Mouse (Mus musculus): ENCODE results near the gene Polm.

Gene Polm

DNA sequence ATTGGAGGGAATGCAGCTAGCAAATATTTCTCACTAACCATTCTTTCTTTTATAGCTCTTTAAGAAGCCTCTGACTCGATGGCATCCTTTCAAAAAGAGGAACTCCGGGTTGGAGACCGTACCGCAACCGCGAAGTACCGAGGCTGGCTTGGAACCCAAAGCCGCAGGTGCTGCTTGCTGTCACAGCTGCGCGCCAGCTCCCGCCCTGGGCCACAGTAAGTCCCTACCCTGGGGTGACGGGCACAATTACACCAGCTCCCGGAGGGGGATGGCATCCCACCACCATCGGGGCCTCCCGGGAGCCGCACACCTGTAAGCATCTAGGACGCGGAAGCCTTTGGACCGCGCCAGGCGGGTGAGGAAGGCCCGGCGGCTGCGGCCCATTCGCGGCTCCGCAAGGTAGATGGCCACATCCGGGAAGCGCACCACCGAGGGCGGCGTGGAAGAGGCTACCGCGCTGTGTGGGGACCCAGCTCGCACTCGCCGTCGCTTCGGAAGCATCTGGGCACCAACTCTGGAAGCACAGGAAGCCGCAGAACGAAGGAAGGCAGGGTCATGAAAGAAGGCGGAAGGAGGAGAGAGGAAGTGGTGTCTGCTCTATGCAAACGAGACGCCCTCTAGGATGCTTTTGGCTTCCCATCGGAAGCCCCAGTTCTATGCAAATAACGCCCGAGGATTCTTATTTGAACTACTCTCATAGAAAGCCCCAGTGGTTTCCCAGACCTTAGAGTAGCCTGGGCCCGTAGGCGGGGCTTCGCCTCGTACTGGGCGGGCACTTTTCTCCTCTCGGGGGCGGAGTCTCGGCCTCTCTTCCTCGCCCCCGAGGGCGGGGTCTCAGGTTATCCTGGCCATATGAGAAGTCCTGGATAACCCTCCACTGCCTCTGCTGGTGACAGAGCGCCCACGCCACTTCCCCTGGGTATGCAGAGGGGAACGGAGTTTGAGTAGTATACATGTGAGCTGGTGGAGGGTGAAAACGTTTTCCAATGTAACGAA lies at the start of gene Polm:
Polm (minus strand) TSS at position 766 of the 996 bp plus-strand sequence.
- DNase-seq (ENCODE audit: low spot score), result peak; percentile 95

- peak; percentile 69 for DNase-seq (ENCODE audit: low spot score)
Measured at GRCm38 (mm10) chr11:5887250-5887649, 49.4 kb upstream of the Polm start.

GRCm38 (mm10) chr11:5886187-5886586 lies 48.4 kb upstream of the Polm start:
- DNase-seq (ENCODE audit: low spot score), result peak; percentile 82

DNA sequence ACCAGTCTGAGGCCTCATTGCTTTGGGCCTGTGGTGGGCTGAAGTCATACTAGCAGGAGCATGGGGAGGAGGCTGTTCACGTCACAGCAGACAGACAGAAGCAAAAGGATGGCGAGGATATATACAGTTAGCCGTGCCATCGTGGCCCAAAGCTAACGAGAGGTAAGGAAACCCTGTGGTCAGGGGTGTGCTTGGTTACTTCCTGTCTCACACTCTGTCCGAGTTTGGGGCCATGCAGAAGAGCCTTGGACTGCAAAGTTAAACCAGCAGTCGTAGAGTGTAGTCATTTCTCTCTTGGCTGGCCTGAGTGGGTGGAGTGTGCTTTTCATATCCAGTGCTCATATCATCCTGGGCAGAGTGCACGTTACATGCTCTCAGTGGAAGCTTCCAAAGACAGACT lies 44.7 kb upstream of the Polm start:
- DNase-seq (ENCODE audit: low spot score), result no peak

DNA sequence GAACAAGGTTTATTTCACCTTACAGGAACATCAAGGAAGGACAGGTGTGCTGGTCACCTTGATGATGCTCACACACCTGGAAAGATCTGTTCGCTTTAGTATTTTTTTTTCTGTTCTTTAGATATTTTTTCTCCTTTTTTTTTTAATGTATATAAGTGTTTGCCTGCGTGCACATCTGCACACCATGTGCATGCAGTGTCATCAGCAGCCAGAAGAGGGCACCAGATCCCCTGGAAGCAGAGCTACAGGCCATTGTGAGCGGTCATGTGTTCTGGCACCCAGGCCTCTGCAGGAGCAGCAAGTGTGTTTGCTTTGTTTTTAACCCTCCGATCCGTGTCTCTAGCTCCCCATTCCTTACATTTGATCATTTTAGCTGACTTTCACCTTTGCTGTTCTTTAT lies 42.1 kb upstream of the Polm start:
- DNase-seq (ENCODE audit: low spot score), result peak; percentile 88

DNA sequence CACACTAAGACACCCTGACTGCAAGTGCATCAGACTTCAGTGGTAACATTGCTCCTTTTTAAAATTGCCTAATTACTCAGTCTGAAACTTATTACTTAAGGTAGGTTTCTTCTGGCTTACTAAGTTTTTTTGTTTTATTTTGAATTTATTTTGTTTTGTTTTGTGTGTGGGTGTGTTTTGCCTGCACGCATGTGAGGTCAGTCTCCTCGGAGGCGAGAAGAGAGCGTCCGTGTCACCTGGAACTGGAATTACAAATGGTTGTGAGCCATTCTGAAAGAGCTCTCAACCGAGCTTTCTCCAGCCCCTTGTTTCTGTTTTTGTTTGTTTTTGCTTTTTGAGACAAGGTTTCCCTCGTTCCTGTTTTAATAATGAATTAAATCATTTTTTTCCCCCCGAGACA lies 40.8 kb upstream of the Polm start:
- DNase-seq (ENCODE audit: low spot score), result no peak

GRCm38 (mm10) chr11:5877921-5878526 lies 40.2 kb upstream of the Polm start, which contains the start of gene Pold2:
Pold2 (minus strand) TSS chr11:5878292.
- DNase-seq (ENCODE audit: low spot score), result peak; percentile 100

- no peak for DNase-seq (ENCODE audit: low spot score)
Measured at GRCm38 (mm10) chr11:5877421-5877820, 39.6 kb upstream of the Polm start.

DNA sequence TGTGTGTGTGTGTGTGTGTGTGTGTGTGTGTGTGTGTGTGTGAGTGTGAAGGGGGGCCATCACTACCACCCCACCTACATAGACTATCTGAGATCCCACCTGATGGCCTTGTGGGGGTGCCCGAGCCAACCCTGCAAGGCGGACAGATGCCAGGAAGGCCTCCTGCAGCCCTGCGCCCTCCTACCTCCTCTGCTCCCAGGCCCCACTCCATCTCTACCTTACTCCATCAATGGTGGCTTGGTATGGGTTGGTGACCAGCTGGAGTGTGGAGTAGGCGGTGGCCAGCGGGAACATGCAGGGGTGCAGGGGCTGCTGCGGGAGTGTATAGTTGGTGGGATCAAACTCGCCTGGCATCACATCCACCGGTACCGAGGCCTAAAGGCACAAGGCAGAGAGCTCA lies 35.4 kb upstream of the Polm start:
- DNase-seq (ENCODE audit: low spot score), result no peak

- DNase-seq (ENCODE audit: low spot score), result no peak
Measured at GRCm38 (mm10) chr11:5872707-5873106, 34.9 kb upstream of the Polm start.

GRCm38 (mm10) chr11:5870069-5870468 lies 32.3 kb upstream of the Polm start:
- no peak for DNase-seq (ENCODE audit: low spot score)

GRCm38 (mm10) chr11:5869331-5869730 lies 31.5 kb upstream of the Polm start:
- DNase-seq (ENCODE audit: low spot score), result no peak

- no peak for DNase-seq (ENCODE audit: low spot score)
Measured at GRCm38 (mm10) chr11:5868324-5868723, 30.5 kb upstream of the Polm start.

GRCm38 (mm10) chr11:5867196-5867595 lies 29.4 kb upstream of the Polm start:
- DNase-seq (ENCODE audit: low spot score), result no peak

DNA sequence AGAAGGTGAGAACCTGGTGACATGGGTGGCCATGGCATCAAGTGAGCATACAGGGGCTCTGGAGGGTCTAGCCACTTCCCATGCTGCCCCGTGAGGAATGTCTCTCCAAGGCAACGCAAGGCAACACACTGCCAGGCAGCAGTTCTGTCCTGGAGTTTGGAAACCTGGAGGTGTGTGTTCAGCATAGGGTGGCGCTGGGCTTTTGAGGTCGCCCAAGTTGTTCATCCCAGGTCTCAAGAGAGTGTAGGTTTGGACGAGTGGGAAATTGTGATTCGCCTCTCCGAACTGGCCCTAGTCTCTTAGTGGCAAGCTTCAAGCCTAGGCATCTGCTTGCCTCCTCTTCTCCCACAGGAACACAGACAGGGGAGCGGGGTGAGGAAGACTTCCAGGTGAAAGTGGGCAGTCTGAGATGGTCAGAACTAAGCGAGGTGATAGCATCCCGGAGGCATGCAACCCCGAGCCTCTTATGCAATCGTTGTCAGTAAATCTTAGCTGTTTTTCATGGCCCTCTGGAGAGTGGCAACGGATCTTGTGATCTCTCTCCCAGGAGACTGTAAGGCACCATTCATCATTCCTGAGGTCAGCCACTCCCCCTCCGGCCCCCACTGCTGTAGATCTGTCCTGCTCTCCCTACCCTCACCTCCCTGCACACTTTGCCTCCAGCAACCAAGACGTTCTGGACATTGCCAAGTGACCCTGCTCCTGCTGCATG lies 24.7 kb upstream of the Polm start:
- DNase-seq (ENCODE audit: low spot score), result peak; percentile 49

DNA sequence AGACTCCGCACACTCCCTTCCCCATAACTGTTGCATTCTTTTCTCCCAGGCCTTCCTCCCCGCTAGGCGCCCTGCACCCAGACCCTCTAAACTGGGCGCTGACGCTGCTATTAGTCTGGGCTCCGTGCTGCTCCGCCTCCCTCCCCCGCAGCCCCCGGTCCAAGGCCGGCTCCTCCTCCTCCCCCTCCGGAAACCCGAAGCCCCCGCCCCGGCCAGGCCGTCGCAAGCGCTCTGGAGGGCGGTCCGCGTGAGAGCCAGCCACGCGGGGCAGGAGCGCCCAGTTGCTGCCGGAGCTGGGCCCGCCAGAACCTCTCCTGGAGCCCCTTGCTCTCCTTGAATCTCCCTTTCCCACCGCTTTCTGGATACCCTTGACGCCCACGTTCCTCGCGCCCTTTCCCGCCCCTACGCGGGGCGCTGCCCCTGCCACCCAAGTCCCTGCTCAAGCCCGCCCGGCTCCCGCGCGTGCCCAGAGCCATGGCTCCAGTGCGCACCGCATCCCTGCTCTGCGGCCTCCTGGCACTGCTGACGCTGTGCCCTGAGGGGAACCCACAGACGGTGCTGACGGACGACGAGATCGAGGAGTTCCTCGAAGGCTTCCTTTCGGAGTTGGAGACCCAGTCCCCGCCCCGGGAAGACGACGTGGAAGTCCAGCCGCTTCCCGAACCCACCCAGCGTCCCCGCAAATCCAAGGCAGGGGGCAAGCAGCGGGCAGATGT lies 24.0 kb upstream of the Polm start, which contains the start of gene Aebp1:
Aebp1 (plus strand) TSS at position 270 of the 716 bp plus-strand sequence.
- DNase-seq (ENCODE audit: low spot score), result peak; percentile 39

- no peak for DNase-seq (ENCODE audit: low spot score)
Measured at GRCm38 (mm10) chr11:5860639-5861038, 22.8 kb upstream of the Polm start.

GRCm38 (mm10) chr11:5859883-5860550 lies 22.2 kb upstream of the Polm start:
- no peak for DNase-seq (ENCODE audit: low spot score)

DNA sequence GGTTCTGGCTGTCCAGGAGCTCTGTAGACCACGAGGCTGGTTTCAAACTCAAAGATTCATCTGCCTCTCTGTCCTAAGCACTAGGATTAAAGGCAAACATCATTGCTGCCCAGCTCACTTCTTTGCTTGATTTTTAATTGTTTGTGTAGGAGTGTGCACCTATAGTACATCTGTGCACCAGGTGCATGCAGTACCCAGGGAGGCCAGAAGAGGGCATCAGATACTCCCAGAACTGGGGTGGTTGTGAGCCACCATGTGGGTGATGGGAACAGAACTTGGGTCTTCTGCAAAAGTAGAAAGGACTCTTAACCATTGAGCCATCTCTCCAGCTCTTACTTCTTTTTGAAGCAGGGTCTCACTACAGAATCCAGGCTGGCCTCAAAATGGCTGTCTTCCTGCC lies 20.9 kb upstream of the Polm start:
- no peak for DNase-seq (ENCODE audit: low spot score)

GRCm38 (mm10) chr11:5856479-5857130 lies 18.8 kb upstream of the Polm start:
- no peak for DNase-seq (ENCODE audit: low spot score)

DNA sequence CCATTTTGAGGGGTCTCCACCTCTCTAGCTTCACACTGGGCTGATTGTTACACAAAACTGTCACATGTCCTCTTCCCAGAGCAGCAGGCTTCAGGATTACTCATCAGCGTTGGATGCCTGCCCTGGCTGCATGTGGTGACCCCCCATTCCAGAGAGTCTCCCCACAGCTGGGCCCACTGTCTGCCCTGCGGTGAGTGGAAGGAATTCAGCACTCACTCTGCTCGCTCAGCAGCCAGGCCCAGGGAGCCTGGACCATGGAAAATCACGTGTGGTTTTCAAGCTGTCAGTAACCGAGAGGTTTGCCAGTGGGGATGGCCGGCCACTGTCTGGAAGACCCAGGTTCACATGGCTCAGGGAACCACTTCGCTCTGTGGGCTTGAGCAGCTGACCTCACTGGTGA lies 18.1 kb upstream of the Polm start:
- no peak for DNase-seq (ENCODE audit: low spot score)
